Mouse (Mus musculus): Measurements from ENCODE around the gene Uqcr11.

The Uqcr11 gene

GRCm38 (mm10) chr10:80406684-80407501 is at the start of gene Uqcr11:
Uqcr11 (minus strand) TSS chr10:80406830.
- DNase-seq (ENCODE audit: low spot score), result peak; percentile 87

GRCm38 (mm10) chr10:80455697-80456096 is 49.1 kb upstream of the Uqcr11 start:
- DNase-seq (ENCODE audit: low spot score), result no peak

GRCm38 (mm10) chr10:80454781-80455180 is 48.2 kb upstream of the Uqcr11 start:
- DNase-seq (ENCODE audit: low spot score), result no peak

DNA sequence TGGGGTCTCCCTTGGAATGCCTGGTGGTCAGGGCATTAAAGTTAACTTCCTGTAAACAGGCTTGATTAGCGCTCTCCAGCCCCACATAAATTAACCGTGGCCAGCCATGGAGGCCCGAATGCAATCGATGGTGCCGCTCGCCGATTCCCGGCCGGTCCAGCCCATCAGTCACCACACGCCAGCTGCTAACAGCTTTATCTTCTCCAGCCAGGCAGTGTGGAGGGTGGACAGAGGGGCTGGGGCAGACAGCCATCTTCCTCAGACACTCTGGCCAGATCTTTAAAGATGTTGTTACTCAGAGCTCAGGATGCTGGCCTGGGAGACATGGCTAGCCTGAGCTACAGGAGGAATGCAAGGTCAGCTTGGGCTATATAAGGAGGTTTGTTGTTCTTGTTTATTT is 47.0 kb upstream of the Uqcr11 start:
- no peak for DNase-seq (ENCODE audit: low spot score)

DNA sequence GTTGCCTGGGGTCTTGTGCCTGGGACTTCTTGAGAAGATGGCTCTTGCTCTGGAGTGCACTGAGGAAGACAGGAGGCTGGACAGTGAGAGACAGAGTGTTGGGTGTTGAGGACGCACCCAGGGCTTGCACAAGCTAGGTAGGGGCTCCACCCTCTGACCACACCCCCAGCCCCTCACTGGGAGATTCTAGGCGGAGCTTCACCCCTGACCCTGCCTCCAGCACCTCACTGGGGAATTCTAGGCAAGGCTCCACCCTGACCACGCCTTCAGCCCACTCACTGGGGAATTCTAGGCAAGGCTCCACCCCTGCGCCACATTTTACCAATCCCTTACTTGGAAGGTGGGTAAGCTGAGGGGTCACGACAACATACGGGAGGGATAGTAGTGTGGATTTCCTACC is 44.0 kb upstream of the Uqcr11 start:
- no peak for DNase-seq (ENCODE audit: low spot score)

GRCm38 (mm10) chr10:80445898-80446601 is 39.4 kb upstream of the Uqcr11 start:
- peak; percentile 70 for DNase-seq (ENCODE audit: low spot score)

GRCm38 (mm10) chr10:80445052-80445451 is 38.4 kb upstream of the Uqcr11 start:
- no peak for DNase-seq (ENCODE audit: low spot score)

GRCm38 (mm10) chr10:80444339-80445045 is 37.9 kb upstream of the Uqcr11 start:
- DNase-seq (ENCODE audit: low spot score), result no peak

DNA sequence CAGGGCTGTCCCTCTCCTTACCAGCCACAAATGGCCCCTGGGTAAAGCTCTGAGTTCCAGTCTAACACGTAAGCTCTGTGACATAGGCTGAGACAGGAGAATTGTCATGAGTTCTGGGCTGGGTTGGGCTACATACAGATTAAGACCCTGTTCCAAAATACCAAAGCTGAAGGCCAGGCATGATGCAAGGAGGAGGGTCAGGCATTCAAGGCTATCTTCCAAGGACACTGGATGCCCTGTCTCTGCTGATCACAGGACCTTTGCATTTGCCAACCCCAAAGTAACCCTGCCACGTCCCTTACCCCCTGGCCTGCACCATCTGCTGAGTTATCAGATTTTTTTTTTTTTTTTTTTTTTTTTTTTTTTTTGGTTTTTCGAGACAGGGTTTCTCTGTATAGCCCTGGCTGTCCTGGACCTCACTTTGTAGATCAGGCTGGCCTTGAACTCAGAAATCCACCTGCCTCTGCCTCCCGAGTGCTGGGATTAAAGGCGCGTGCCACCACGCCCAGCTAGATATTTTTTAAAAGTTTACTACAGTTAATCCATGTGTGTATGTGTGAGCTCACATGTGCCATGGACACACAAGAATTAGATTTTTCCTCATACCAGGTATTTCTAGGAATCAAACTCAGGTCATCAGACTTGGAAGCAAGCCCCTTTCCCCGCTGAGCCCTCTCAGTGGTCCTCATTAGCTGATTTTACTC is 37.1 kb upstream of the Uqcr11 start:
- no peak for DNase-seq (ENCODE audit: low spot score)

DNA sequence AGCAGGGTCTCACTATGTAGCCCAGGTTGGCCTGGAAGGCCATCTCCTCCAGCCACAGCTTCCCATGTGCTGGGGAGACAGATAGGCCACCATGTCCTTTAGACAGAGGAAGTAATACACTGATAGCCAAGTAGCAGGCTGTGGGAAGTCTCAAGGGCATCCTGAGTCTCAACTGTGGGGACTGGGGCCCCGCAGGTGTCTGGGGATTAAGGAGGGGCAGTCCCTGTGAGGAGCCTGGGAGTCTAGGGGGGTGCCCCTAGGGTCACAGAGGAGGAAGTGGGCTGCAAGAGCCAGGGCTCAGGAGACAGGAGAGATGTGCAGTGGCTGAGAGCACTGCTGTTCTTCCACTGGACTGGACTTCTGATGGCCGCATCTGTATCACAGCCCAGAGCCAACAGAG is 36.4 kb upstream of the Uqcr11 start:
- DNase-seq (ENCODE audit: low spot score), result no peak

DNA sequence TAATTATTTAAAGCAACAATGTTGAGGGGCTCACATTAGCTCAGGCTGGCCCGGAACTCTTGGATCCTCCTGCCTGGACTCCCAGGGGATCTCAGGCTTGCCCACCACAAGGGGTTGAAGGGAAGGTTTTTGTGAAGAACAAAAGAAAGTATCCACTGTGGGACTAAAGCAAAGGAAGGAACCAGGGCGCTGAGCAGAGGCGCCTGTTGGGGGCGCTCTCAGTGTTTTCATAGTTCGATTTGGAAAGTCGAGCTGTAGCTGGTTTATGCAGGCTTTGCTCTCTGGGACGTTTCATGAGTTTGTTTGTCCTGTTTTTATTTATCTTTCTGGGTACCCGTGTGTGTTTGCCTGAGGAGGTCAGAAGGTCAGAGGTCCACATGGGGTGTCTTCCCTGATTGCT is 35.0 kb upstream of the Uqcr11 start:
- no peak for DNase-seq (ENCODE audit: low spot score)

GRCm38 (mm10) chr10:80440031-80440430 is 33.4 kb upstream of the Uqcr11 start:
- no peak for DNase-seq (ENCODE audit: low spot score)

DNA sequence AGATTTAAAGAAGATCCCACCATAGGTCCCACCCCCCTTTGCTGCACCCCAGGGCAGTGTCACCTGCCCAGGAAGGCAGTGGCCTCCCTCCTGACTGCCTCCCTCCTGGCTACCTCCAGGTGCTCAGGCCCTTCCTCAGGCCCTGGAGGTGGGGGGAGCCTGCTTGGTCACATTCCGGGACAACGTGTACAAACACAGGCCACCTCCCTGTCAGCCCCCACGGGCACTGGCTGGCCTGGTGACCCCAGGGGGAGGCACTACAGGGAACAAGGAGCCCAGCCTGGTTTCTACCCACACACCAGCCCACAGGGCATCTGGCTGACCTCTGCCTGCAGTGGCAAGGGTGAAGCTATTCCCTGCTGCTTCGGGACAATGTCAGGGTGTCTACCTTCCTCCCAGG is 31.3 kb upstream of the Uqcr11 start:
- DNase-seq (ENCODE audit: low spot score), result no peak

GRCm38 (mm10) chr10:80436276-80436675 is 29.6 kb upstream of the Uqcr11 start:
- peak; percentile 61 for DNase-seq (ENCODE audit: low spot score)

DNA sequence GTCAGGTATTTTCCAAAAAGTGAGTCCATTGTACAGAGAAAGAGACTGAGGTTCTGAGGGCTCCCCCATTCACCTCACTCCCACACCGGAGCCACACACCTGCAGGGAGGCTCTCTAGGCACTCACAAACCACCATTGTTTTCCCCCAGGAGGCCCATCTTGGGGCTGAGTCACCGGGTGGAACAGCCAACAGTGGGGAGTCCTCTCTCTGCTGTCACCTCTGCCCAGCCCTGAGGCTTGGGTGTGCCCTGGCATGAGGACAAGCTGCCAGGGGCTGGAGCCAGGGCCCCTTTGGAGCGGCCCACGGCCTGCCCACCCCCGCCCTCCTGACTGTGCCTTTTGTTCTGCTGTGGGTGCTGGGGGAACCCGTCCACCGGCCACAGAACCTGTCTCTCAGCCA is 29.1 kb upstream of the Uqcr11 start:
- DNase-seq (ENCODE audit: low spot score), result no peak

DNA sequence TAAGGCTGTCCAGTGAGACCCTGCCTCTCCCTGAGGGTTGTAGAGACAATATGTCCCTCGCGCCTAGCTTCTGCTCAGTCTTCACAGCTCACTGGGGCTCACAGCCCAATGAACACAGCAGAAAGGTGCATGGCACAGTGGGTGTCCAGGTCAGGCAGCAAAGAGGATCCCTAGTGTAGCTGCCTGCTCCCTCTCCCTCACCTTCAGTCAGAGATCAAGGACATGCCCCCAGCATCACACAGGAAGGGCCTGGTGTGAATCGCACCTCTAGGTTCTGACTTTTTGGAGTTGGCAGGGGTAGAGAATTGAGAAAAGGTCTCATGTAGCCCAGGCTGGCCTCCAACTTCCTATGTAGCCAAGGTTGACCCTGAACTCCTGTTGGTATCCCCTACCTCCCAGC is 28.2 kb upstream of the Uqcr11 start:
- DNase-seq (ENCODE audit: low spot score), result no peak

DNA sequence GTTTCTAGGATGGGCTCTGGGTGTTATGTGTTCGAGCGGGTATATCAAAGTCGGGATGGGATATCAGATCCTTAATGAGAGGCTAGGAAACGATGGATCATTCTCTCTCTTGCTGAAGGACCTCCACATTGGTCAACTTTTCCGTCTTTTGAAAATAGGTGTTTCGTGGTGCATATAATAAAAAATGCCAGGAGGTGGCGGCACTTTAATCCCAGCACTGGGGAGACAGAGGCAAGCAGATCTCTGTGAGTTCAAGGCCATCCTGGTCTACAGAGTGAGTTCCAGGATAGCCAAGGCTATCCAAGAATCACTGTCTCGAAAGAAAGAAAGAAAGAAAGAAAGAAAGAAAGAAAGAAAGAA is 27.6 kb upstream of the Uqcr11 start:
- no peak for DNase-seq (ENCODE audit: low spot score)

DNA sequence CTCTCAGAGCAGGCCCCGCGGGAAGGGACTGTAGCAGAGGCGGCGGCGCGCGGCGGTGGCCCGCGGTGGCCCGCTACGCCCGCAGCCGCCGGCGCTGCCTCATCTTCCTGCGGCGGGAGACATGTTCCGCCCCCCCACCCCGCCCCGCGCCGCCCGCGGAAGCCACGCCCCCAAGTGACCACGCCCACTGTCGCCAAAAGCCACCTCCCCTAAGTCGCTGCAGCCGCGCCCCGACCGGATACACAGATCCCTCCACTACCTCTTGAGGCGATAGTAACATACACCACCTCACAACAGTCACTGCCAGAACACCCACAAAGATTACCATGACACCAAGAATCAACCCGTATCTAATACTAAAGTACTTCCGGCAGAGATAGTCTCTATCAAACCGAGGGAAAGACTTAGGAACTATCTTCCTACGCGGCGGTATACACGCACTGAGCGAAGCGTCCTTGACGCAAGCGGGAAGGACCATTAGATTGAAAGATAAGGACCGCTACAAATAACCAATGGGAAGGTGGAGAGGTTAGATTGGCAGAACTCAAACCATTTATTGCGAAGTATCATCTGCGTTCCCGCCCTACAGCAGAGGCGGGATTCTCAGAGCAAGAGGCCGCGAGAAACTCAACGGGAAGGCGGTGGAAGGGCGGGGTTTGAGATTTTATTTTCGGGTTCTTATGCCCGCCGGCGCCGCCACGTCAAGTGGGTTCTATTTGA is 27.0 kb upstream of the Uqcr11 start, which contains the start of gene Tcf3:
Tcf3 (minus strand) TSS at position 135 of the 720 bp plus-strand sequence.
- DNase-seq (ENCODE audit: low spot score), result peak; percentile 95

- peak; percentile 40 for DNase-seq (ENCODE audit: low spot score)
Measured at GRCm38 (mm10) chr10:80432936-80433512, 26.4 kb upstream of the Uqcr11 start.

- no peak for DNase-seq (ENCODE audit: low spot score)
Measured at GRCm38 (mm10) chr10:80432387-80432785, 25.8 kb upstream of the Uqcr11 start.
